Mouse (Mus musculus) stomach, postnatal 0 days (tissue): ENCODE measurements around the gene Smpd3. TPM values are rescaled to one million over a fixed set of nuclear protein-coding genes. Genes with fewer than 3 reads are reported as not detected.
A peak's percentile ranks its signal among the peaks of the same experiment; 100 is the strongest.

ENCODE experiments used
- ATAC-seq: fragments of 200-750 bp; cut with Nextera tagmentation; 2 replicates; pipeline ENCODE4 v1.8.0; 2017; ENCODE audit not compliant: low FRiP score, low TSS enrichment
- DNase-seq: peaks from one replicate; pipeline ENCODE4 v3.0.0-alpha.2; 2016; ENCODE audit warnings: low spot score
- H3K27ac ChIP-seq: fragments of 300-500 bp; sonication (generic); replicated peaks from 2 replicates; pipeline ENCODE4 v1.5.1; 2014; ENCODE audit warnings: mild to moderate bottlenecking, control low read depth
- H3K27me3 ChIP-seq: fragments of 300-500 bp; sonication (generic); 2 replicates; pipeline ENCODE4 v1.6.1; 2014; ENCODE audit warnings: low read length; ENCODE audit not compliant: control insufficient read depth, insufficient read depth
- H3K36me3 ChIP-seq: fragments of 300-500 bp; sonication (generic); 2 replicates; pipeline ENCODE4 v1.6.1; 2014; ENCODE audit warnings: low read length, mixed read lengths; ENCODE audit not compliant: control insufficient read depth, insufficient read depth
- H3K4me1 ChIP-seq: fragments of 300-500 bp; sonication (generic); replicated peaks from 2 replicates; pipeline ENCODE4 v1.6.1; 2014; ENCODE audit warnings: antibody characterized with exemption; ENCODE audit not compliant: control insufficient read depth, insufficient read depth
- H3K4me2 ChIP-seq: fragments of 300-500 bp; sonication (generic); replicated peaks from 2 replicates; pipeline ENCODE4 v1.6.1; 2014; ENCODE audit warnings: low read depth, mild to moderate bottlenecking, control low read depth, moderate library complexity
- H3K4me3 ChIP-seq: fragments of 300-500 bp; sonication (generic); 2 replicates; pipeline ENCODE4 v1.5.1; 2014; ENCODE audit warnings: low read depth, low read length, control low read depth
- H3K9ac ChIP-seq: fragments of 300-500 bp; sonication (generic); 2 replicates; pipeline ENCODE4 v1.6.1; 2014; ENCODE audit warnings: mild to moderate bottlenecking, low read length, control low read depth, mixed read lengths
- H3K9me3 ChIP-seq: fragments of 300-500 bp; sonication (generic); 2 replicates; pipeline ENCODE4 v1.6.1; 2016; ENCODE audit warnings: low read length; ENCODE audit not compliant: control insufficient read depth
- CTCF ChIP-seq: IDR thresholded peaks from 2 replicates; pipeline ENCODE4 v1.5.1; 2016; ENCODE audit warnings: antibody characterized with exemption, low read depth, mild to moderate bottlenecking, moderate library complexity
- EP300 ChIP-seq: optimal IDR thresholded peaks from 2 replicates; pipeline ENCODE3; 2016; ENCODE audit warnings: antibody characterized with exemption
- WGBS: fragments of 180-500 bp; shearing (Covaris S2); extraction: QIAGEN DNeasy Blood & Tissue Kit; methylation state at CpG from one replicate; pipeline ENCODE4 v1.1.7; 2014; 5-methylcytosine and 5-hydroxymethylcytosine counted together
- polyA plus RNA-seq: library from polyadenylated mRNA; unstranded; fragments of >200 nt; fragmentation: Nextera tagmentation; extraction: Ambion mirVana; gene quantifications from 2 replicates; pipeline ENCODE4 v1.2.1, GENCODE M21; 2015

Smpd3 gene
- polyA plus RNA-seq, 1 experiment from 2014 or later, result 47.7 TPM

- DNase-seq (no peak), ATAC-seq (no peak)
- no peaks in the 10 kb centered on the region for H3K9me3 ChIP-seq
- no peaks in the 10 kb centered on the region for H3K27me3 ChIP-seq
- 38% methylated on average over 5 of the region's 5 CpGs for WGBS
- TF ChIP-seq EP300 (no peak), CTCF (no peak)
- H3K36me3 ChIP-seq, result no peaks in the 10 kb centered on the region
- peak overlapping the region; percentile 1 for H3K4me3 ChIP-seq
- H3K9ac ChIP-seq, result no peak overlapping the region
- H3K27ac ChIP-seq, result peak overlapping the region; percentile 69; the same call in 1 of the 2 replicates
- peak overlapping the region; percentile 41 for H3K4me2 ChIP-seq
- 0 out of 2 replicates have a peak, but pooled peaks cover 2% of the 10 kb centered on the region for H3K4me1 ChIP-seq
These were observed 57.6 kb downstream of the Smpd3 start for GRCm38 (mm10) chr8:106280154-106280553.

GRCm38 (mm10) chr8:106278367-106279042 is 59.3 kb downstream of the Smpd3 start:
- 71% methylated on average over 11 of the region's 11 CpGs for WGBS

GRCm38 (mm10) chr8:106276709-106277317 is 61.0 kb downstream of the Smpd3 start:
- ATAC-seq, result peak; percentile 89
- no peak for TF ChIP-seq CTCF
- no peak for TF ChIP-seq EP300
- WGBS, result 60% methylated on average over 5 of the region's 5 CpGs
- Histone ChIP-seq H3K9me3 (no peaks in the 10 kb centered on the region), H3K9ac (no peak overlapping the region), H3K4me2 (no peak overlapping the region), H3K4me1 (0 out of 2 replicates have a peak, but pooled peaks cover 2% of the 10 kb centered on the region), H3K4me3 (no peak overlapping the region), H3K27me3 (no peaks in the 10 kb centered on the region), H3K27ac (peak overlapping the region; percentile 82), H3K36me3 (no peaks in the 10 kb centered on the region)
- DNase-seq, result peak; percentile 85

More at GRCm38 (mm10) chr8:106278367-106279042, 59.3 kb downstream of the Smpd3 start:
- 0 out of 2 replicates have a peak, but pooled peaks cover 2% of the 10 kb centered on the region for H3K4me1 ChIP-seq
- no peak for DNase-seq
- peak overlapping the region; percentile 50; the same call in 1 of the 2 replicates for H3K27ac ChIP-seq
- H3K4me3 ChIP-seq, result no peak overlapping the region
- no peak overlapping the region for H3K9ac ChIP-seq
- no peak for ATAC-seq
- no peak for TF ChIP-seq CTCF
- TF ChIP-seq EP300, result no peak
- H3K9me3 ChIP-seq, result no peaks in the 10 kb centered on the region
- H3K27me3 ChIP-seq, result no peaks in the 10 kb centered on the region
- no peak overlapping the region for H3K4me2 ChIP-seq
- H3K36me3 ChIP-seq, result no peaks in the 10 kb centered on the region

- H3K9ac ChIP-seq, result no peak overlapping the region
- TF ChIP-seq CTCF (no peak), EP300 (no peak)
- no peaks in the 10 kb centered on the region for H3K27me3 ChIP-seq
- WGBS, result 69% methylated on average over 3 of the region's 3 CpGs
- no peaks in the 10 kb centered on the region for H3K36me3 ChIP-seq
- ATAC-seq, result no peak
- H3K4me3 ChIP-seq, result no peak overlapping the region
- no peak overlapping the region for H3K4me2 ChIP-seq
- DNase-seq, result no peak
- H3K4me1 ChIP-seq, result peaks cover 7% of the 10 kb centered on the region; the same call in 1 of the 2 replicates
- no peak overlapping the region for H3K27ac ChIP-seq
- H3K9me3 ChIP-seq, result no peaks in the 10 kb centered on the region
These were observed 64.3 kb downstream of the Smpd3 start for GRCm38 (mm10) chr8:106273468-106273867.

GRCm38 (mm10) chr8:106271378-106271777 is 66.4 kb downstream of the Smpd3 start:
- Histone ChIP-seq H3K27ac (peak overlapping the region; percentile 24; the same call in 1 of the 2 replicates), H3K9me3 (no peaks in the 10 kb centered on the region), H3K36me3 (no peaks in the 10 kb centered on the region), H3K27me3 (no peaks in the 10 kb centered on the region), H3K4me1 (peaks cover 7% of the 10 kb centered on the region; the same call in 1 of the 2 replicates), H3K4me2 (no peak overlapping the region), H3K4me3 (no peak overlapping the region), H3K9ac (no peak overlapping the region)
- DNase-seq (no peak), ATAC-seq (no peak)
- no peak for TF ChIP-seq CTCF
- TF ChIP-seq EP300, result no peak
- WGBS, result 52% methylated on average over 4 of the region's 4 CpGs

GRCm38 (mm10) chr8:106270804-106271203 is 67.0 kb downstream of the Smpd3 start:
- DNase-seq, result no peak
- H3K9me3 ChIP-seq, result no peaks in the 10 kb centered on the region

More at GRCm38 (mm10) chr8:106270804-106271203, 67.0 kb downstream of the Smpd3 start:
- TF ChIP-seq CTCF (no peak), EP300 (no peak)
- Histone ChIP-seq H3K4me2 (no peak overlapping the region), H3K27me3 (no peaks in the 10 kb centered on the region), H3K4me1 (peaks cover 5% of the 10 kb centered on the region; the same call in 1 of the 2 replicates), H3K27ac (no peak overlapping the region), H3K4me3 (no peak overlapping the region), H3K9ac (no peak overlapping the region), H3K36me3 (no peaks in the 10 kb centered on the region)
- no peak for ATAC-seq
- 39% methylated on average over 5 of the region's 5 CpGs for WGBS
